Mouse (Mus musculus) small intestine, adult 2 months (tissue): ENCODE data around the gene Sar1b. TPM values are rescaled to one million over a fixed set of nuclear protein-coding genes. Genes with fewer than 3 reads are reported as not detected.
A peak's percentile ranks its signal among the peaks of the same experiment; 100 is the strongest.

Experiments used
- H3K27ac ChIP-seq: fragments of 200-500 bp; 2 replicates; pipeline ENCODE4 v1.5.1; 2012; ENCODE audit warnings: low read depth, low read length, control low read depth, inconsistent platforms; ENCODE audit not compliant: insufficient read depth
- H3K27me3 ChIP-seq: fragments of 200-500 bp; 2 replicates; pipeline ENCODE4 v1.6.1; 2012; ENCODE audit warnings: mild to moderate bottlenecking, moderate library complexity, low read length, inconsistent platforms; ENCODE audit not compliant: control insufficient read depth, insufficient read depth
- H3K36me3 ChIP-seq: fragments of 200-500 bp; 2 replicates; pipeline ENCODE4 v1.6.1; 2012; ENCODE audit warnings: mild to moderate bottlenecking, low read length, control low read depth, inconsistent platforms; ENCODE audit not compliant: control insufficient read depth, insufficient read depth
- H3K4me1 ChIP-seq: fragments of 200-500 bp; 2 replicates; pipeline ENCODE4 v1.6.1; 2012; ENCODE audit warnings: low read length, inconsistent platforms, mixed read lengths; ENCODE audit not compliant: control insufficient read depth, insufficient read depth, insufficient read length
- H3K4me3 ChIP-seq: fragments of 200-500 bp; 2 replicates; pipeline ENCODE4 v1.5.1; 2012; ENCODE audit warnings: low read depth, mild to moderate bottlenecking, control low read depth, inconsistent platforms, low read length, moderate library complexity
- CTCF ChIP-seq: fragments of 200-500 bp; IDR thresholded peaks from 2 replicates; pipeline ENCODE4 v1.5.1; 2012; ENCODE audit warnings: low read depth, mild to moderate bottlenecking, control low read depth, inconsistent platforms, low read length, moderate library complexity, mixed read lengths; ENCODE audit not compliant: insufficient replicate concordance, insufficient read length; ENCODE audit errors: extremely low read depth
- POLR2A ChIP-seq: fragments of 200-500 bp; IDR thresholded peaks from 2 replicates; pipeline ENCODE4 v1.6.1; 2012; ENCODE audit warnings: low read depth, mild to moderate bottlenecking, control low read depth, inconsistent platforms, low read length, moderate library complexity
- WGBS: fragments of 180-500 bp; shearing (Covaris S2); methylation state at CpG from one replicate; pipeline ENCODE4 v1.1.7; 2018; 5-methylcytosine and 5-hydroxymethylcytosine counted together
- polyA plus RNA-seq: library from polyadenylated mRNA; depleted of rRNA; stranded (reverse); fragments of >200 nt; gene quantifications from 2 replicates; pipeline ENCODE4 v1.2.3, GENCODE M21; 2012

Gene Sar1b
- polyA plus RNA-seq, 1 experiment = 19.9 TPM

GRCm38 (mm10) chr11:51761241-51761640 is 2.2 kb upstream of the Sar1b start:
- Histone ChIP-seq H3K4me3 (no peak overlapping the region), H3K27me3 (no peaks in the 10 kb centered on the region), H3K4me1 (peaks cover 14% of the 10 kb centered on the region), H3K36me3 (no peaks in the 10 kb centered on the region), H3K27ac (no peak overlapping the region)
- TF ChIP-seq POLR2A = no peak
- WGBS = 82% methylated on average over 5 of the region's 5 CpGs

DNA sequence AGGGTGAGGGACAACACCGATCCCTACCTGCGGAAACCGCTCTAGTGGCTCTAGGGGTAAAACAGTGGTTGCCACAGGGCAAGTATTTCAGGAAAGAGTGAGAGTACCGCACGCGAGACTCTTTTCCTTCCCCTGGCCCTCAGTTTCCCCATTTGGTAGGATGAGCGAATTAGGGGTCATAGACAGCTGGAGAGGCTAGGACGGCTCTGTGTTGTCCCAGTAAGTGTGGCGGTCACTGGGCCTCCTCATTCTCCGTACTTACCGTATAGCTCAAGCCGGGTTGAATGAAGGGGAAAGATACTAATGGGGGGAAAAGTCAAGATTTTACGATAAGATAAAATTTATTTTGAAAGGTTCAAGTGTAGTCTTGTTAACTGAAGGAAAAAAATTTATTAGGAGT is 468 bp downstream of the Sar1b start:
- H3K27me3 ChIP-seq = no peaks in the 10 kb centered on the region
- 2% methylated on average over 13 of the region's 13 CpGs for WGBS
- peak overlapping the region; percentile 74 for H3K27ac ChIP-seq
- no peaks in the 10 kb centered on the region for H3K36me3 ChIP-seq
- H3K4me3 ChIP-seq = peak overlapping the region; percentile 88
- H3K4me1 ChIP-seq = peaks cover 17% of the 10 kb centered on the region
- TF ChIP-seq CTCF (no peak), POLR2A (no peak)

- 44% methylated on average over 4 of the region's 4 CpGs for WGBS
- Histone ChIP-seq H3K4me3 (no peak overlapping the region), H3K27me3 (no peaks in the 10 kb centered on the region), H3K27ac (peak overlapping the region; percentile 81), H3K36me3 (no peaks in the 10 kb centered on the region), H3K4me1 (peaks cover 18% of the 10 kb centered on the region)
- no peak for TF ChIP-seq CTCF
- no peak for TF ChIP-seq POLR2A
These were observed 1.3 kb downstream of the Sar1b start for GRCm38 (mm10) chr11:51764816-51765215.

- Histone ChIP-seq H3K4me1 (peaks cover 16% of the 10 kb centered on the region), H3K36me3 (0 out of 2 replicates have a peak, but pooled peaks cover 5% of the 10 kb centered on the region), H3K27me3 (no peaks in the 10 kb centered on the region), H3K4me3 (no peak overlapping the region), H3K27ac (peak overlapping the region; percentile 97)
- WGBS = 20% methylated on average over 8 of the region's 8 CpGs
- TF ChIP-seq CTCF (no peak), POLR2A (no peak)
These were observed 4.2 kb downstream of the Sar1b start for GRCm38 (mm10) chr11:51767579-51768220.

DNA sequence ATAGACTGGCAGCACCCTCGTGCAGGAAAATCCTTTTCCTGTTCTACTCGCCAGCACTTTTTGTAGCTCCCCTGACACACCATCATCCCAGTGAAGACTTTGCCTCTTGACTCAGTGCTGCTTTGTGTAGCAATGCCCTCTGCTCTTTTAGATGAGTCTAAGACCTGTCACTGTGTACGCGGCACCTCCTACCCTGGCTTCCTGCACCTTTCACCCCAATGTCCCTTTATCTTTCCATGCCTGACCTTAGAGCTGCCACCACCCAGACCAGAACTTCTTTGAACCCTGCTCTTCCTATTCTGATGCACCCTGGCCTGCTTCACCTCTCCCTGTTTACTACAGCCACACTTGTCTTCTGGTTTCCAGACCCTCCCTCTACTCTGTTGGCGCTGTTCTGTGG is 4.8 kb downstream of the Sar1b start:
- no peaks in the 10 kb centered on the region for H3K27me3 ChIP-seq
- peak overlapping the region; percentile 29 for H3K4me3 ChIP-seq
- H3K27ac ChIP-seq = peak overlapping the region; percentile 97
- WGBS = 27% methylated on average over 5 of the region's 5 CpGs
- peaks cover 16% of the 10 kb centered on the region for H3K4me1 ChIP-seq
- H3K36me3 ChIP-seq = 0 out of 2 replicates have a peak, but pooled peaks cover 5% of the 10 kb centered on the region
- TF ChIP-seq POLR2A (no peak), CTCF (no peak)

- WGBS = 79% methylated on average over 3 of the region's 3 CpGs
- no peak overlapping the region for H3K4me3 ChIP-seq
- TF ChIP-seq POLR2A (no peak), CTCF (no peak)
- H3K27me3 ChIP-seq = no peaks in the 10 kb centered on the region
- H3K27ac ChIP-seq = no peak overlapping the region
- no peaks in the 10 kb centered on the region; the same call in 1 of the 2 replicates for H3K4me1 ChIP-seq
- H3K36me3 ChIP-seq = peaks cover 24% of the 10 kb centered on the region
These were observed 12.0 kb downstream of the Sar1b start for GRCm38 (mm10) chr11:51775507-51775906.

DNA sequence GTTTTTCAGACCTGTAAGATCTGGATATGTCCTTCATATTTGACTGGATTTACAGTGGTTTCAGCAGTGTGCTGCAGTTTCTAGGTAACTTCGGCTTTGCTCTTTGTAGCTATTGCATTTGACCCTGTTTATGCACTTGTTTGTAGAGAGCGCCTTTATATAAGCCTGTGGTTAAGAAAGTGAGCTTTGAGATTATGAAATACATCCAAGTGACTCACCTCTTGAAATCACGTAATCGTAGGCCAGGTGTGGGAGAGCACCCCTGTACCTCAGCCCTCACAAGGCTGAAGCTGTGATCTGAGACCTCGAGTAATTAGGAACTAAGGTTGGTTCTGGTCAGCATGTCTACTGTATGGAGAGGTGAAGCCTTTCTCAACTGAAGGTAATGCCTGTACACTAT is 14.0 kb downstream of the Sar1b start:
- H3K4me1 ChIP-seq = no peaks in the 10 kb centered on the region
- TF ChIP-seq CTCF = no peak
- TF ChIP-seq POLR2A = no peak
- H3K27me3 ChIP-seq = no peaks in the 10 kb centered on the region
- no peak overlapping the region for H3K4me3 ChIP-seq
- peaks cover 32% of the 10 kb centered on the region for H3K36me3 ChIP-seq
- 61% methylated on average over 5 of the region's 5 CpGs for WGBS
- no peak overlapping the region for H3K27ac ChIP-seq

GRCm38 (mm10) chr11:51780773-51781267 is 17.3 kb downstream of the Sar1b start:
- TF ChIP-seq CTCF (no peak), POLR2A (no peak)
- H3K27me3 ChIP-seq = no peaks in the 10 kb centered on the region
- no peak overlapping the region for H3K27ac ChIP-seq
- H3K4me3 ChIP-seq = no peak overlapping the region
- WGBS = 90% methylated on average over 9 of the region's 9 CpGs
- peaks cover 45% of the 10 kb centered on the region for H3K36me3 ChIP-seq
- H3K4me1 ChIP-seq = no peaks in the 10 kb centered on the region
